Mouse (Mus musculus): ENCODE measurements around the gene Aup1. TPM values are rescaled to one million over a fixed set of nuclear protein-coding genes. Genes with fewer than 3 reads are reported as not detected.

The Aup1 gene
- polyA plus RNA-seq, 1 experiment from 2014 or later: 112 TPM

- DNase-seq (ENCODE audit: low spot score) (no peak), ATAC-seq (ENCODE audit: low FRiP score) (no peak)
- H3K4me3 ChIP-seq (ENCODE audit: low read depth, low read length): no peak overlapping the region
- no peak overlapping the region for H3K9ac ChIP-seq (ENCODE audit: low read depth, low read length)
- H3K36me3 ChIP-seq (ENCODE audit: control insufficient read depth, insufficient read depth, low read length): no peaks in the 10 kb centered on the region
- H3K9me3 ChIP-seq (ENCODE audit: control insufficient read depth, low read length): no peaks in the 10 kb centered on the region
- no peak overlapping the region for H3K27ac ChIP-seq (ENCODE audit: low read depth, low read length)
- H3K27me3 ChIP-seq (ENCODE audit: control insufficient read depth, insufficient read depth, low read length): no peaks in the 10 kb centered on the region
- 69% methylated on average over 10 of the region's 10 CpGs for WGBS
- H3K4me2 ChIP-seq (replicated peaks; ENCODE audit: low read depth, low read length): no peak overlapping the region
- peaks cover 6% of the 10 kb centered on the region; the same call in 1 of the 2 replicates for H3K4me1 ChIP-seq (replicated peaks; ENCODE audit: control insufficient read depth, insufficient read depth, low read length)
Observed at GRCm38 (mm10) chr6:83049367-83049766, 5.0 kb upstream of the Aup1 start.

DNA sequence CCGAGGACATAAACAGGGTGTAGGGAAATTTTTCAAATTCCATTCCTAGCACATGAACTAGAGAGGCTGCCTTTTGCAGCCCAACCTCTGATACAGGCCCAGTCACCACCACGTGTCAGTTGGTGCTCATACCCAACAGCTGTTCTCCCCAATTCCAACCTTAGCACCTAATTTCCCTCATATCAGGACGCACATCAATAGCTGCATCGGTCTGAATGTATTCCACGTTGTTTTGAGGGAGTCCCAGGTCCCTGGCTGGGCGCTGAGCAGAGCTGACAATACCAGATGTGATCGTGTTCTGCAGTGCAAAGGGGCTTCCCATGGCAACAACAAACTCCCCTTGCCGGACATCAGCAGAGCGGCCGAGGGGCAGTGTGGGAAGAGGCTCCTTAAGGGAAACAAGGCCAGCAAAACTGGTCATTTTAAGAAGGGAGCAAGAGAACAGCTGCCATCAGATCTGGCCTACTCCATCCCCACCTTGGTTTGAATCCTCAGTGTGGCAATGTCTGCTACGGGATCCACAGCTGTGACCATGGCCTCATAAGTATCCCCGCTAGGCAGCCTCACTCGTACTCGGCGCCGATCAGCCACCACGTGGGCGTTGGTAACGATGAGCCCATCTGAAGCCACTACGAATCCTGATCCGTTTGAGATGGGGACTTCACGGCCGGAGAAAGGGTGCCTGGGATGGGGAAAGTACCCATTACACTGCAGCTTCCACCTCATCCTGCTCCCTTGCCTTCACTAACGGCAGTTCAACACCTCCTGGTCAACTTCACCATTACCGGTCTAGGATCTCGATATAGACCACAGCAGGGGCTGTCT, 973 bp upstream of the Aup1 start:
- Histone ChIP-seq H3K27me3 (ENCODE audit: control insufficient read depth, insufficient read depth, low read length) (no peaks in the 10 kb centered on the region), H3K27ac (ENCODE audit: low read depth, low read length) (peak overlapping the region; percentile 88)
- 2% methylated on average over 26 of the region's 26 CpGs for WGBS

DNA sequence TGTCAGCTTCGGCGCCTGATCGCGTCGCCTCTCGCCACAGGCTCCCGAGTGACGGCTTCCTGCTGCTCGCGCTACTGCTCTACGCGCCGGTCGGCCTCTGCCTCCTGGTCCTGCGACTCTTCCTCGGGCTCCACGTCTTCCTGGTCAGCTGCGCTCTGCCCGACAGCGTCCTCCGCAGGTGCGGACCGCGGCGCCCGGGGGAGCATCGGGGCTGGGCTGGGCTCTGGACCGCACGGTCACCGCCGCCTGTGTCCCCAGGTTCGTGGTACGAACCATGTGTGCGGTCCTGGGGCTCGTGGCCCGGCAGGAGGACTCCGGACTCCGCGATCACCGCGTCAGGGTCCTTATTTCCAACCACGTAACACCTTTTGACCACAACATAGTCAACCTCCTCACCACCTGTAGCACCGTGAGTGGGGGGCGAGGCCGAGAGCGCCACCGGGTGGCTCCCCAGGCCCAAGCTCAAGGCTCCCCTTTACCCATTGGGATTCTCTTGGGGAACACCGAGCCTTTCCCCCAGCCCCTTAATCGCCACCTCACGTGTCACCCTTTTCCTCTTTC, 630 bp downstream of the Aup1 start, which contains the start of gene Htra2:
Htra2 (minus strand) TSS at position 403 of the 561 bp plus-strand sequence.
- Histone ChIP-seq H3K36me3 (ENCODE audit: control insufficient read depth, insufficient read depth, low read length) (no peaks in the 10 kb centered on the region), H3K4me3 (ENCODE audit: low read depth, low read length) (peak within 1 kb of the TSS; percentile 100), H3K27me3 (ENCODE audit: control insufficient read depth, insufficient read depth, low read length) (no peaks in the 10 kb centered on the region), H3K4me1 (replicated peaks; ENCODE audit: control insufficient read depth, insufficient read depth, low read length) (peaks cover 14% of the 10 kb centered on the region; the same call in 1 of the 2 replicates), H3K9me3 (ENCODE audit: control insufficient read depth, low read length) (no peaks in the 10 kb centered on the region), H3K4me2 (replicated peaks; ENCODE audit: low read depth, low read length) (peak within 1 kb of the TSS; percentile 87), H3K27ac (ENCODE audit: low read depth, low read length) (peak within 1 kb of the TSS; percentile 88), H3K9ac (ENCODE audit: low read depth, low read length) (peak within 1 kb of the TSS; percentile 91)
- ATAC-seq (ENCODE audit: low FRiP score): no peak; the same call in 1 of the 2 replicates
- DNase-seq (ENCODE audit: low spot score): no peak
- WGBS: under 1% methylated on average over 50 of the region's 50 CpGs

More for the DNA sequence above, 973 bp upstream of the Aup1 start:
- Histone ChIP-seq H3K4me1 (replicated peaks; ENCODE audit: control insufficient read depth, insufficient read depth, low read length) (peaks cover 14% of the 10 kb centered on the region; the same call in 1 of the 2 replicates), H3K9ac (ENCODE audit: low read depth, low read length) (peak overlapping the region; percentile 91), H3K9me3 (ENCODE audit: control insufficient read depth, low read length) (no peaks in the 10 kb centered on the region), H3K4me3 (ENCODE audit: low read depth, low read length) (peak overlapping the region; percentile 100), H3K4me2 (replicated peaks; ENCODE audit: low read depth, low read length) (peak overlapping the region; percentile 87), H3K36me3 (ENCODE audit: control insufficient read depth, insufficient read depth, low read length) (no peaks in the 10 kb centered on the region)
- ATAC-seq (ENCODE audit: low FRiP score) (peak; percentile 14; the same call in 1 of the 2 replicates), DNase-seq (ENCODE audit: low spot score) (peak; percentile 59)

GRCm38 (mm10) chr6:83057790-83058189, 3.5 kb downstream of the Aup1 start, which contains the start of gene Dqx1:
Dqx1 (plus strand) TSS chr6:83057844.
- no peaks in the 10 kb centered on the region for H3K9me3 ChIP-seq (ENCODE audit: control insufficient read depth, low read length)
- no peak within 1 kb of the TSS for H3K4me3 ChIP-seq (ENCODE audit: low read depth, low read length)
- peaks cover 11% of the 10 kb centered on the region; the same call in 1 of the 2 replicates for H3K4me1 ChIP-seq (replicated peaks; ENCODE audit: control insufficient read depth, insufficient read depth, low read length)
- no peaks in the 10 kb centered on the region for H3K36me3 ChIP-seq (ENCODE audit: control insufficient read depth, insufficient read depth, low read length)
- 59% methylated on average over 3 of the region's 3 CpGs for WGBS
- DNase-seq (ENCODE audit: low spot score) (no peak), ATAC-seq (ENCODE audit: low FRiP score) (no peak)
- peaks cover 10% of the 10 kb centered on the region for H3K27me3 ChIP-seq (ENCODE audit: control insufficient read depth, insufficient read depth, low read length)
- no peak within 1 kb of the TSS for H3K27ac ChIP-seq (ENCODE audit: low read depth, low read length)
- no peak within 1 kb of the TSS for H3K4me2 ChIP-seq (replicated peaks; ENCODE audit: low read depth, low read length)
- no peak within 1 kb of the TSS for H3K9ac ChIP-seq (ENCODE audit: low read depth, low read length)

- Histone ChIP-seq H3K4me2 (replicated peaks; ENCODE audit: low read depth, low read length) (no peak overlapping the region), H3K36me3 (ENCODE audit: control insufficient read depth, insufficient read depth, low read length) (no peaks in the 10 kb centered on the region), H3K27me3 (ENCODE audit: control insufficient read depth, insufficient read depth, low read length) (peaks cover 19% of the 10 kb centered on the region), H3K9ac (ENCODE audit: low read depth, low read length) (no peak overlapping the region), H3K27ac (ENCODE audit: low read depth, low read length) (no peak overlapping the region), H3K4me1 (replicated peaks; ENCODE audit: control insufficient read depth, insufficient read depth, low read length) (0 out of 2 replicates have a peak, but pooled peaks cover 7% of the 10 kb centered on the region), H3K9me3 (ENCODE audit: control insufficient read depth, low read length) (no peaks in the 10 kb centered on the region), H3K4me3 (ENCODE audit: low read depth, low read length) (no peak overlapping the region)
- DNase-seq (ENCODE audit: low spot score): no peak
- ATAC-seq (ENCODE audit: low FRiP score): no peak
- WGBS: 77% methylated on average over 2 of the region's 2 CpGs
Observed at GRCm38 (mm10) chr6:83058725-83059124, 4.4 kb downstream of the Aup1 start.

- H3K9ac ChIP-seq (ENCODE audit: low read depth, low read length): no peak overlapping the region
- no peaks in the 10 kb centered on the region for H3K36me3 ChIP-seq (ENCODE audit: control insufficient read depth, insufficient read depth, low read length)
- H3K9me3 ChIP-seq (ENCODE audit: control insufficient read depth, low read length): no peaks in the 10 kb centered on the region
- no peak overlapping the region for H3K4me3 ChIP-seq (ENCODE audit: low read depth, low read length)
- no peak overlapping the region for H3K27ac ChIP-seq (ENCODE audit: low read depth, low read length)
- H3K27me3 ChIP-seq (ENCODE audit: control insufficient read depth, insufficient read depth, low read length): peaks cover 89% of the 10 kb centered on the region
- DNase-seq (ENCODE audit: low spot score) (no peak), ATAC-seq (ENCODE audit: low FRiP score) (no peak)
- no peak overlapping the region for H3K4me2 ChIP-seq (replicated peaks; ENCODE audit: low read depth, low read length)
- WGBS: 44% methylated on average over 8 of the region's 8 CpGs
- H3K4me1 ChIP-seq (replicated peaks; ENCODE audit: control insufficient read depth, insufficient read depth, low read length): peaks cover 7% of the 10 kb centered on the region
Observed at GRCm38 (mm10) chr6:83065995-83066394, 11.7 kb downstream of the Aup1 start.

DNA sequence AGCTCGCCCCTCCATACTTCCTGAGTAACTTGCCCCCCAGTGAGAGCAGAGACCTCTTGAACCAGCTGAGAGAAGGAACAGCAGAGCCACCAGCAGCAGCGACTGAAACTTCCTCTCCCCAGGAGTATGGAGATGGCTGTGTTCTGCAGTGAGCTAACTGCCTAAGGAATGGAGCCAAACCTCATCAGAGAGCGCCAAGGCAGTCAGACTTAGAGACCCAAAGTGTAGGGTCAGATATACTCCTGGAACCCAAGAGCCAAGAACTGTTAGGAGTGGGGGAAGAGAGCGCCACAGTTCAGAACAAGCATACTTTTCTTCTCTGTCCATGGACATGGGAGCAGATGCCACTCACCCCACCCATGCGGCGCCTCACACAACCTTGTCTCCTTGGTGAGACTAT, 12.1 kb downstream of the Aup1 start:
- Histone ChIP-seq H3K4me3 (ENCODE audit: low read depth, low read length) (no peak overlapping the region), H3K9me3 (ENCODE audit: control insufficient read depth, low read length) (no peaks in the 10 kb centered on the region), H3K9ac (ENCODE audit: low read depth, low read length) (no peak overlapping the region), H3K36me3 (ENCODE audit: control insufficient read depth, insufficient read depth, low read length) (no peaks in the 10 kb centered on the region), H3K4me1 (replicated peaks; ENCODE audit: control insufficient read depth, insufficient read depth, low read length) (peaks cover 10% of the 10 kb centered on the region), H3K4me2 (replicated peaks; ENCODE audit: low read depth, low read length) (no peak overlapping the region), H3K27me3 (ENCODE audit: control insufficient read depth, insufficient read depth, low read length) (peaks cover 93% of the 10 kb centered on the region), H3K27ac (ENCODE audit: low read depth, low read length) (no peak overlapping the region)
- DNase-seq (ENCODE audit: low spot score) (no peak), ATAC-seq (ENCODE audit: low FRiP score) (no peak)
- WGBS: 30% methylated on average over 6 of the region's 6 CpGs

- Histone ChIP-seq H3K9ac (ENCODE audit: low read depth, low read length) (no peak overlapping the region), H3K27ac (ENCODE audit: low read depth, low read length) (no peak overlapping the region), H3K4me1 (replicated peaks; ENCODE audit: control insufficient read depth, insufficient read depth, low read length) (peaks cover 10% of the 10 kb centered on the region), H3K4me2 (replicated peaks; ENCODE audit: low read depth, low read length) (no peak overlapping the region), H3K9me3 (ENCODE audit: control insufficient read depth, low read length) (no peaks in the 10 kb centered on the region), H3K4me3 (ENCODE audit: low read depth, low read length) (peak overlapping the region; percentile 4; the same call in 1 of the 2 replicates), H3K36me3 (ENCODE audit: control insufficient read depth, insufficient read depth, low read length) (no peaks in the 10 kb centered on the region), H3K27me3 (ENCODE audit: control insufficient read depth, insufficient read depth, low read length) (peaks cover 96% of the 10 kb centered on the region)
- DNase-seq (ENCODE audit: low spot score) (peak; percentile 38), ATAC-seq (ENCODE audit: low FRiP score) (no peak)
- WGBS: 3% methylated on average over 8 of the region's 8 CpGs
Observed at GRCm38 (mm10) chr6:83068221-83068620, 13.9 kb downstream of the Aup1 start.
